Mouse (Mus musculus): ENCODE measurements around the gene Rusc2. TPM values are rescaled to one million over a fixed set of nuclear protein-coding genes. Genes with fewer than 3 reads are reported as not detected.
A peak's percentile ranks its signal among the peaks of the same experiment; 100 is the strongest.

Rusc2 gene
- polyA plus RNA-seq, 1 experiment: 92.8 TPM

DNA sequence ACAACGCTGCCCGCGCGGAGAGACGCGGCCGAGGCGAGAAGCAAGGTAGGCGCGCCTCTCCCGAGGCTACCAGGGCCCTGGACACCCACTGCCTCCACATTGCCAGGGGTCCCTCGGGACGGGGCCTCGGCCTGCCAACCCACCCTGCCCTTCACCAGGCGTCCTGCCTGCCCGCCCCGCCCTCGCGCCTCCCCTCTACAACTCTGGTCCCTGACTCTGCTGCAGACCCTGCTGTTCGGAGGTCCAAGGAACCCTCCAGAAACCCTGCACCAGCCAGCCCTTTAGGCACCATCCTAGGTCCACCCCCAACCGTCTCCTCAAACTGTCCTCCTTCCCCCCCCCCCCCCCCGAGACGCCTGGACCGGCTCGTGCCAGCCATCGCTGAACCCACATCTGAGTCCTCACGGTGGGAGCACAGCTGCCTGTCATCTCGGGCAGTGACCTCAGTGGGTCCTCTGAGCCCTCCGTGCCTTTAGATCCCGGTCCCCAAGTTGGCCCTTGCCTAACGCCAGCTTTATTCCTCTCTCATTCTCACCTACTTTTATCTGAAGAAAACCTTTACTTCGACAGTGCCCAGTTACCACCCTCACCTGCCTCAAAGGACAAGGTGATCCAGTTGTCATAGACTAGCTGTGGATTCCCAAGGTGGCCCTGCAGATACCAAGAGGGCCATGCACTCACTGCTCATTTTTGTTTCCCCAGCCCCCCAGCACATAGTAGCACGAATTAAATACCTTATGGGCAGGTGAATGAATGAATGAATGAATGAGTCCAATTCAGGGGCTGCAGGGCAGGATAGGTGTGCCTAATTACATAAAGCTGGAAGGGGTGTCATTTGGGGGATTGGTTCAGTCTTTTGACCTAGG is 609 bp downstream of the Rusc2 start:
- no peak; the same call in 1 of the 2 replicates for TF ChIP-seq POLR2A (IDR thresholded peaks at IDR 0.05; ENCODE audit: borderline replicate concordance, extremely low read depth, low read depth, low read length)
- peak overlapping the region; percentile 77 for H3K4me3 ChIP-seq (replicated peaks; ENCODE audit: extremely low read depth, low read depth, low read length)
- WGBS: 4% methylated on average over 31 of the region's 33 CpGs

DNA sequence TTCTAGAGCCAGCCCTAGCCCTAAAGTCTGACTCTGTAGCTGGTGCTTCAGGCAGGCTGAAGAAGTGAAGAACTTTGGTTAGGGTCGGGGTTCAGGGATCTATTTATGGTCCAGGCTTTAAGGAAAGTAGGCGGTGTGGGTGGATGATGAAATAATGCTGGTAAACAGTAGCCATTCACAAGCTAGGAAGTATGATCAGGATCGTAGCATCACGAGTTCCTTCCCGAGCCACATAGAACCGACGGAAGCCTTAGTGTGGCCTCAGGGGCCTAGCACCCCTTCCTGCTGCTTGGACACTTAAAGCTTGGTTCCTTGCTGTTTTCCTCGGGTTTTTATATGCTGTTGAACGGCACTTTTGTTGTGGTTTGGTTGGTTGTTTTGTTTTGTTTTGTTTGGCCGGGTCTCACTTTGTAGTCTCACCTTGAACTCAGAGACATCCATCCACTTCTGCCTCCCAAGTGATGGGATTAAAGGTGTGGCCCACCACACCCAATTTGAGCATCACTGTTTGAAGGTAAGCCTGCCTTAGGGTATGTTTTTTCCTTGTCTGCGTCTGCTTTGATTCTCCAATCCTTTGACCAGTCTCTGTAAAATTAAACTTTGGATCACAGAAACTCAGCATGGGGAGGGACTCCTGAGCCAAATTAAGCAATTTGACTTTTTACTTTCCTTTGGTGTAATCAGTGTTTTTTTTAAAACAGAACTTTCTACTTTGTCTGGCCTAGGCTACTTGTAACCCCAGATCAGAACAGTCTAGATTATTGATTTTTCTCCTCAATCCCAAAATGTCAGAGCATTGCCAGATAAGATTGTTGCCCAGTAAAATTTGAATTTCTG is 1.7 kb downstream of the Rusc2 start:
- peak overlapping the region; percentile 77 for H3K4me3 ChIP-seq (replicated peaks; ENCODE audit: extremely low read depth, low read depth, low read length)
- no peak for DNase-seq

More for the DNA sequence above, 609 bp downstream of the Rusc2 start:
- no peak for DNase-seq
- peaks cover 17% of the 10 kb centered on the region for H3K4me1 ChIP-seq (ENCODE audit: control insufficient read depth, insufficient read depth, low read length)

DNA sequence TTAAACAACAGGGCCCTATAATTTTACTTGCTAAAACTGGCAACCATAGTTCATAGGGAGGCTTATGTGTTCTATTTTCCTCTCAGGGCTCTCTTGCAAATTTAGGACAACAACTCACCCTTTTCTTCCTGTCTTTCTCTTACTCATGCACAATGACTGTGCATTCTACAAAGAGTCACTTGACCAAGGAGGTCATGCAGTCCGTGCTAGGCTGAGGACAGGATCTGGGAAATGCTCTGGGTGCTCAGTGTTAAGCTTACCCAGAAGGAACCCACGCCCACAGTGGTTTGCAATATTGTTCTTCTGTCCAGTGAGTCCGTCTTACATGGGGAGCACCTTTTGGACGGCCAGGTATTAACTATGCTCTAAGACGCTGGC is 2.3 kb downstream of the Rusc2 start:
- H3K4me1 ChIP-seq (ENCODE audit: control insufficient read depth, insufficient read depth, low read length): peaks cover 18% of the 10 kb centered on the region
- DNase-seq: no peak
- WGBS: 60% methylated on average over 5 of the region's 5 CpGs
- no peak overlapping the region for H3K4me3 ChIP-seq (replicated peaks; ENCODE audit: extremely low read depth, low read depth, low read length)
- TF ChIP-seq POLR2A (IDR thresholded peaks at IDR 0.05; ENCODE audit: borderline replicate concordance, extremely low read depth, low read depth, low read length): peak; percentile 43; the same call in 1 of the 2 replicates
- TF ChIP-seq CTCF (IDR thresholded peaks at IDR 0.05; ENCODE audit: insufficient read depth, low read length): no peak

More for the DNA sequence above, 1.7 kb downstream of the Rusc2 start:
- no peak for TF ChIP-seq CTCF (IDR thresholded peaks at IDR 0.05; ENCODE audit: insufficient read depth, low read length)
- TF ChIP-seq POLR2A (IDR thresholded peaks at IDR 0.05; ENCODE audit: borderline replicate concordance, extremely low read depth, low read depth, low read length): no peak
- WGBS: 21% methylated on average over 11 of the region's 11 CpGs
- peaks cover 18% of the 10 kb centered on the region for H3K4me1 ChIP-seq (ENCODE audit: control insufficient read depth, insufficient read depth, low read length)

DNA sequence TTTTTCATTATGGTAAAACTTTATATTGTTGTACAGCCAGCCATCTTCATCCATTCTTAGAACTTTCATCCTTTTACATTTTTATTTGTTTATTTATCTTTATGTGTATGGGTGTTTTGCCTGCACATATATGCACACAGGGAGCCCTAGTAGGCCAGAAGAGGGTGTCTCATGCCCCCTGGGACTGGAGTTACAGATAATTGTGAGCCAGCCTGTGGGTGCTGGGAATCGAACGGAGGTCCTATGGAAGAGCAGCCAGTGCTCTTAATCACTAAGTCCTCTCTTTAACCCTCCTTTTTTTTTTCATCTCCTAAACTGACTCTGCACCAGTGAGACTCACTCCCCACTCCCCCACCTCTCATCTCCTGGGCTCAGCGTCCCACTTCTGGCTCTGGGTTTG is 2.8 kb downstream of the Rusc2 start:
- no peak for DNase-seq
- Histone ChIP-seq H3K4me1 (ENCODE audit: control insufficient read depth, insufficient read depth, low read length) (peaks cover 19% of the 10 kb centered on the region), H3K4me3 (replicated peaks; ENCODE audit: extremely low read depth, low read depth, low read length) (no peak overlapping the region)
- WGBS: 72% methylated on average over 3 of the region's 3 CpGs
- TF ChIP-seq CTCF (IDR thresholded peaks at IDR 0.05; ENCODE audit: insufficient read depth, low read length) (no peak), POLR2A (IDR thresholded peaks at IDR 0.05; ENCODE audit: borderline replicate concordance, extremely low read depth, low read depth, low read length) (no peak)

DNA sequence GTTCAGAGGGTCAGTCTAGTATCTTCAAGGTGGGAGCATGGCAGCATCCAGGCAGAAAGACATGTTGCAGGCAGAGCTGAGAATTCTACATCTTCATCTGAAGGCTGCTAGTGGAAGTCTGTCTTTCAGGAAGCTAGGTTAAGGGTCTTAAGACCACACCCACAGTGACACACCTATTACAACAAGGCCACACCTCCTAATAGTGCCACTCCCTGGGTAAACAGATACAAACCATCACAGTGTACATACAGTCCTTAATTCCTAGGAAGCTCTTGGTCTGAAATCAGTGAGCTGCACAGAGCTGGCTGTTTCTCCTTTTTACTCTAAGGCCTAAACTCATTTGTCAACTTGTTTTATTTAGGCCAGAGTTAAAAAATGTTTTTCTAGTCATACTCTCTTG is 5.2 kb downstream of the Rusc2 start:
- no peak for DNase-seq
- H3K4me1 ChIP-seq (ENCODE audit: control insufficient read depth, insufficient read depth, low read length): peaks cover 25% of the 10 kb centered on the region
- no peak overlapping the region for H3K4me3 ChIP-seq (replicated peaks; ENCODE audit: extremely low read depth, low read depth, low read length)
- TF ChIP-seq POLR2A (IDR thresholded peaks at IDR 0.05; ENCODE audit: borderline replicate concordance, extremely low read depth, low read depth, low read length) (no peak), CTCF (IDR thresholded peaks at IDR 0.05; ENCODE audit: insufficient read depth, low read length) (no peak)

DNA sequence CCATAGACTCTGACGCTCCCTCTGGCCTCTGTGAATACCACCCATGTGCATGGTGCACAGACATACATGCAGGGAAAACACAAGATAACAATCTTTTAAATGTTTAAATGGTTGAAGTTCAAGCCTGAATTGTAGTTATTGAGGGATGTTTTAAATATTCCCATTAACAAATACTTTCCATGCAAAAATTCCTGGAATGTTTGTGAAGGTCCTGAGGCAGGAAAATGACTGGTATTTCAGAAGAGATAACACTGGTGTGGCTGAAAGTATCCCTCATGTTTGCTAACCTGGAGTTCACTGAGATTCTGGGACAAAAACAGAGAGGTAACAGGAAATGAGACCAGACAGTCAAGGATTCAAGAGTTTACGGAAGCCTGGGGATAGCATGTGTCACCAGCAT is 7.6 kb downstream of the Rusc2 start:
- WGBS: 56% methylated on average over 2 of the region's 2 CpGs
- Histone ChIP-seq H3K4me3 (replicated peaks; ENCODE audit: extremely low read depth, low read depth, low read length) (no peak overlapping the region), H3K4me1 (ENCODE audit: control insufficient read depth, insufficient read depth, low read length) (peaks cover 31% of the 10 kb centered on the region)
- no peak for TF ChIP-seq CTCF (IDR thresholded peaks at IDR 0.05; ENCODE audit: insufficient read depth, low read length)
- no peak for TF ChIP-seq POLR2A (IDR thresholded peaks at IDR 0.05; ENCODE audit: borderline replicate concordance, extremely low read depth, low read depth, low read length)
- no peak for DNase-seq

DNA sequence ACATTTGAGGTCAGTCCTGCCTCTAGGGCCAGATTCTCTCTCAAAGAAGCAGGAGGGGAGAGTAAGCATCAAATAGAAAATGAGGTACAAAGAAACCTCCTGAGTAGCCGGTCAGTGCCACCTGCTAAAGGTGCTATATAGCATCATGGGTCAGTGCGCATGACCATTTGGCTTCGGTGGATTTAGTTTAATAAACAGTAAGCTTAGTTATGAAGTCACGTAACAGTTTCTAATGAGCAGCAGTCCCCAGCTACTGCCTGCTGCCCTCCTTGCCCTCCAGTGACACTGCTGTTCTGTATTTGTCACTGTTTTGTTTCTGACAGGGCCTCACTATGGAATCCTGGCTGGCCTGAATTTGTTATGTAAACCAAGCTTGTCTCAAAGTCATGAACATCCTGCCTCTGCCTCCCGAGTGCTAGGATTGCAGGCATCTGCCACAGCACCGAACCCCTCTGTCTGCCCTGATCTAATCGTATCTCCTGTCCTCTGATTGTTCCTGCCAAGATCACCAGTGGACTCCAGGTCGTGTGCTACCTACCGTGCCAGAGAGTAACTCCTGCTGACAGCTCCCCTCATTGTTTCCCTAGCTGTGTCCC is 8.2 kb downstream of the Rusc2 start:
- WGBS: 41% methylated on average over 9 of the region's 9 CpGs
- peaks cover 35% of the 10 kb centered on the region for H3K4me1 ChIP-seq (ENCODE audit: control insufficient read depth, insufficient read depth, low read length)
- H3K4me3 ChIP-seq (replicated peaks; ENCODE audit: extremely low read depth, low read depth, low read length): no peak overlapping the region
- no peak for DNase-seq
- TF ChIP-seq CTCF (IDR thresholded peaks at IDR 0.05; ENCODE audit: insufficient read depth, low read length) (no peak), POLR2A (IDR thresholded peaks at IDR 0.05; ENCODE audit: borderline replicate concordance, extremely low read depth, low read depth, low read length) (no peak)

DNA sequence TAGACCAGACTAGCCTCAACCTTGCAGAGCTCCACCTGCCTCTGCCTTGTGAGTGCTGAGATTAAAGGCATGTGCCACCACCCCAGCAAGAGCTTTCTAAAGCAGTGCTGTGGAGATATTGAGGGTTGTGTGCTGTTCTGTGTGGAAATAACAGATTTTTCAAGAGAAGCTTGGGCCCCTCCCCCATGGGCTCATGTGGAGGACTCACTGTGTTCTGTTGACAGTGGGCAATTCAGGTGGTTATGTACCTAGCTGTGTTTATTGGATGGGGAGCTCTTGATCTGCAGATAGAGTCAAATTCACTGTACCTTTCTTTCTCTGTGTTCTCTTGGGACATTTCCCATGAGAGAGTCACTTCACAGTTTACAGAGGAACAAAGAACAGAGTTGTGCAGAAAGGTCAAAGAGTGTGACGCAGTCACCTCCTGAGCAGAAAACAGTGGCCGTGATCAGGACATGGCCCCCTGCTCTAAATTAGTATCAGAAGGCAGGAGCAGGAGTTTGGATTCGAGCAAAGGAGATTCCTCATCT is 9.8 kb downstream of the Rusc2 start:
- peaks cover 35% of the 10 kb centered on the region for H3K4me1 ChIP-seq (ENCODE audit: control insufficient read depth, insufficient read depth, low read length)
- WGBS: 69% methylated on average over 3 of the region's 3 CpGs
- no peak overlapping the region for H3K4me3 ChIP-seq (replicated peaks; ENCODE audit: extremely low read depth, low read depth, low read length)
- TF ChIP-seq CTCF (IDR thresholded peaks at IDR 0.05; ENCODE audit: insufficient read depth, low read length) (no peak), POLR2A (IDR thresholded peaks at IDR 0.05; ENCODE audit: borderline replicate concordance, extremely low read depth, low read depth, low read length) (no peak)
- no peak for DNase-seq

DNA sequence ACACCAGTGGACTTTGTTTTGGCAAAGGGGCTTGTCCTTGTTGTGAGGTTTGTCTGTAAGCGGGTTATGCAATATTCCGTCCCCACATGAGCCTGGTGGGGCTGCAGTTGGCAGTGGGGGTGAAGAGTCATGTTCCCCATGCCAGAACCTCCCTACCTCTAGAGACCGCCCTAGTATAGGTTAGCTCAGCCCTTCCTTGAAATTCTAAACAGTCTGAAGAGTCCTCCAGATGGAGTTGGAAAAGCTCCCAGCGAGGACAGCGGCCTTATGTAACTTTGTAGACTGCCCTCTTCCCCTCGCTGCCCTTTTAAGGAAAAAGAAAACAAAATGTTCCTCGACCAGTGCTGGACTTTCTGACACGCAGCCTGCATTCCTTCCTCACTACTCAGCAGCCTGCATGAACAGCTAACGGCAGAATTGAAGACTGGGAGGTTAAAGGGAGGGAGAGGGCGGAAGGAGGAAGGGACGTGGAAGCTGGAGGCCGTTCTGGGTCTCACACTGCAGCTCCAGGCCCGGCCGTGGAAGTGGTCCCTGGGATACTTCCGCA is 12.6 kb downstream of the Rusc2 start:
- peaks cover 44% of the 10 kb centered on the region for H3K4me1 ChIP-seq (ENCODE audit: control insufficient read depth, insufficient read depth, low read length)
- peak; percentile 97 for TF ChIP-seq POLR2A (IDR thresholded peaks at IDR 0.05; ENCODE audit: borderline replicate concordance, extremely low read depth, low read depth, low read length)
- TF ChIP-seq CTCF (IDR thresholded peaks at IDR 0.05; ENCODE audit: insufficient read depth, low read length): no peak
- H3K4me3 ChIP-seq (replicated peaks; ENCODE audit: extremely low read depth, low read depth, low read length): peak overlapping the region; percentile 33
- 9% methylated on average over 15 of the region's 15 CpGs for WGBS
- DNase-seq: peak; percentile 76
